Comparison of ENCODE assay signal across 7 mouse cellular contexts in the genomic region with DNA sequence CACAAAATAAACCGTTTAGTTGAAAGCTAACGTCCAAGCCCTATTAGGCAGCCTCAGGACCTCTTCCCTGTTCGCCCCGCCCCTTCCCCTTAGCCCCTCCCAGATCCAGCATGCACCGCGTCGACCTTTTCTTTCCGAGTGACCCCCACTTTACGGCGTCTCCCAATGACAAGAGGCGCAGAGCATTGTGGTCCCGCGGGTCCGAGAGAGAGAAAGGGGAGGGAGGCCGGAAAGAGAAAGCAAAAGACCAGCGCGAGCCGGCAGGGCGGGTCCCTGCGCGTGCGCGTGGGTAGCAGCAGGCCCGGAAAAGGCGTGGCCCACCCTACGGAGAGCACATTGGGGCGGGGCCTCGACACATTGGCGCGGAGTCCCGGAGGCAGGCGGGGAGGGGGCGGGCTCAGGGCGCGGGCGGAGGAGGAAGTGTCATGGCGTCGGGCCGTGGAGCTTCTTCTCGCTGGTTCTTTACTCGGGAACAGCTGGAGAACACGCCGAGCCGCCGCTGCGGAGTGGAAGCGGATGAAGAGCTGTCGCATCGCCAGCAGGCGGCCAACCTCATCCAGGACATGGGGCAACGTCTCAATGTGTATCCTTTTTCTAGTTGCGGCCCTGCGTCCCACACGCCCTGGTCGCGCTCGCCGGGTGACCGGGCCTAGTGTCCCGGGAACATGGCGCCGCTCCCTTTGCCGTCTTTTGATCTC. TPM values are rescaled to one million over a fixed set of nuclear protein-coding genes. Genes with fewer than 3 reads are reported as not detected.
DNase-seq lines count a peak whose midpoint lies in the region; ATAC-seq and TF ChIP-seq lines count a peak whose summit lies in the region.

Ccnt2 (plus strand) TSS at position 362 of the 698 bp plus-strand sequence.

- peak; percentile 99 for ATAC-seq in intestine, postnatal 0 days
- peak; percentile 99 for ATAC-seq in midbrain, embryonic 12.5 days (ENCODE audit: low FRiP score, low read depth)

- peak; percentile 55 for TF ChIP-seq CTCF in intestine, postnatal 0 days (IDR thresholded peaks at IDR 0.05; ENCODE audit: low read depth)
- TF ChIP-seq CTCF in small intestine, adult 2 months (IDR thresholded peaks at IDR 0.05; ENCODE audit: extremely low read depth, insufficient read length, insufficient replicate concordance, low read depth, low read length): no peak

- peak within 1 kb of the TSS; percentile 97 for H3K27ac ChIP-seq in embryonic facial prominence, embryonic 10.5 days (replicated peaks)
- peak within 1 kb of the TSS; percentile 98 for H3K27ac ChIP-seq in intestine, postnatal 0 days (ENCODE audit: low read depth, low read length)
- H3K27ac ChIP-seq in midbrain, embryonic 12.5 days (replicated peaks): peak within 1 kb of the TSS; percentile 95
- H3K27ac ChIP-seq in small intestine, adult 2 months (ENCODE audit: insufficient read depth, low read depth, low read length): peak within 1 kb of the TSS; percentile 93

- peak within 1 kb of the TSS; percentile 96 for H3K4me3 ChIP-seq in embryonic facial prominence, embryonic 10.5 days
- H3K4me3 ChIP-seq in intestine, postnatal 0 days (ENCODE audit: low read depth, low read length): peak within 1 kb of the TSS; percentile 97
- H3K4me3 ChIP-seq in midbrain, embryonic 12.5 days: peak within 1 kb of the TSS; percentile 81
- H3K4me3 ChIP-seq in small intestine, adult 2 months (ENCODE audit: low read depth, low read length): peak within 1 kb of the TSS; percentile 91

- H3K36me3 ChIP-seq in embryonic facial prominence, embryonic 10.5 days (replicated peaks): peaks cover 25% of the 10 kb centered on the region
- no peaks in the 10 kb centered on the region for H3K36me3 ChIP-seq in intestine, postnatal 0 days (ENCODE audit: control insufficient read depth, insufficient read depth)
- peaks cover 4% of the 10 kb centered on the region; the same call in 1 of the 2 replicates for H3K36me3 ChIP-seq in midbrain, embryonic 12.5 days
- peaks cover 2% of the 10 kb centered on the region; the same call in 1 of the 2 replicates for H3K36me3 ChIP-seq in small intestine, adult 2 months (ENCODE audit: control insufficient read depth, insufficient read depth, low read length)

- H3K9me3 ChIP-seq in embryonic facial prominence, embryonic 10.5 days: no peaks in the 10 kb centered on the region
- no peaks in the 10 kb centered on the region for H3K9me3 ChIP-seq in intestine, postnatal 0 days (ENCODE audit: control insufficient read depth)
- no peaks in the 10 kb centered on the region for H3K9me3 ChIP-seq in midbrain, embryonic 12.5 days

- peak; percentile 99 for DNase-seq in adrenal gland, postnatal 10 days
- DNase-seq in embryonic facial prominence, embryonic 10.5 days (ENCODE audit: low spot score): peak; percentile 100
- peak; percentile 87 for DNase-seq in gonadal fat pad, adult 2 months (ENCODE audit: low read depth)
- DNase-seq in left cerebral cortex, postnatal 4 days: peak; percentile 99

- intact Hi-C loops in left cerebral cortex, postnatal 4 days (cut with DNase I): no loop called here

- under 1% methylated on average over 63 of the region's 63 CpGs for WGBS in embryonic facial prominence, embryonic 10.5 days
- WGBS in intestine, postnatal 0 days: under 1% methylated on average over 61 of the region's 63 CpGs
- under 1% methylated on average over 63 of the region's 63 CpGs for WGBS in midbrain, embryonic 12.5 days
- under 1% methylated on average over 63 of the region's 63 CpGs for WGBS in small intestine, adult 2 months

- peak within 1 kb of the TSS; percentile 95 for H3K9ac ChIP-seq in intestine, postnatal 0 days (ENCODE audit: low read depth, low read length)
- H3K9ac ChIP-seq in midbrain, embryonic 12.5 days (replicated peaks): peak within 1 kb of the TSS; percentile 94

- peaks cover 27% of the 10 kb centered on the region for H3K4me1 ChIP-seq in embryonic facial prominence, embryonic 10.5 days
- H3K4me1 ChIP-seq in intestine, postnatal 0 days (replicated peaks; ENCODE audit: control insufficient read depth, insufficient read depth, low read length): no peaks in the 10 kb centered on the region
- H3K4me1 ChIP-seq in midbrain, embryonic 12.5 days: peaks cover 24% of the 10 kb centered on the region
- peaks cover 8% of the 10 kb centered on the region; the same call in 1 of the 2 replicates for H3K4me1 ChIP-seq in small intestine, adult 2 months (ENCODE audit: control insufficient read depth, insufficient read depth, insufficient read length, low read length)

- peak; percentile 81 for TF ChIP-seq POLR2A in small intestine, adult 2 months (IDR thresholded peaks at IDR 0.05; ENCODE audit: low read depth, low read length)

- peak within 1 kb of the TSS; percentile 71 for H3K4me2 ChIP-seq in intestine, postnatal 0 days (replicated peaks; ENCODE audit: low read depth)
- peak within 1 kb of the TSS; percentile 86 for H3K4me2 ChIP-seq in midbrain, embryonic 12.5 days (replicated peaks)

- no peaks in the 10 kb centered on the region for H3K27me3 ChIP-seq in embryonic facial prominence, embryonic 10.5 days (replicated peaks; ENCODE audit: low read depth, poor library complexity, severe bottlenecking)
- no peaks in the 10 kb centered on the region for H3K27me3 ChIP-seq in intestine, postnatal 0 days (replicated peaks; ENCODE audit: control insufficient read depth, insufficient read depth, low read length)
- no peaks in the 10 kb centered on the region for H3K27me3 ChIP-seq in midbrain, embryonic 12.5 days
- H3K27me3 ChIP-seq in small intestine, adult 2 months (ENCODE audit: control insufficient read depth, insufficient read depth, low read length): no peaks in the 10 kb centered on the region

RNA-seq across cellular contexts. Expression of gene Ccnt2, which starts in this region (rescaled TPM):
- 10 to 100 TPM; 35.5 to 48.1 TPM for total RNA-seq in adrenal gland, postnatal 10 days (2021)
- polyA plus RNA-seq in embryonic facial prominence, embryonic 10.5 days (2016; fragmentation: Nextera tagmentation; extraction: Ambion mirVana): 98.0 and 102 TPM in 2 replicates
- polyA plus RNA-seq in gonadal fat pad, adult 2 months (2012; rRNA removed): 24.7 and 25.3 TPM in 2 replicates
- 17.7 and 21.1 TPM in 2 replicates for polyA plus RNA-seq in intestine, postnatal 0 days (2015; fragmentation: Nextera tagmentation; extraction: Ambion mirVana)
- 10 to 100 TPM; 53.8 to 60.6 TPM for total RNA-seq in left cerebral cortex, postnatal 4 days (2021)
- polyA plus RNA-seq in midbrain, embryonic 12.5 days (2016; fragmentation: Nextera tagmentation; extraction: Ambion mirVana): 122 and 133 TPM in 2 replicates
- polyA plus RNA-seq in small intestine, adult 2 months (2012; rRNA removed): 4.3 and 8.3 TPM in 2 replicates

Comparison
In these comparisons a context has a peak if more than half of its experiments do, and no peak if none do; other contexts are left out.
1. Peak in every context shown above with its lines: DNase-seq, ATAC-seq, H3K4me3 ChIP-seq and H3K27ac ChIP-seq.